Mouse (Mus musculus) E14TG2a.4 (cell line): ENCODE results near the gene Btbd17.

ENCODE experiments used
- H3K27me3 ChIP-seq: 2 replicates; pipeline ENCODE4 v1.6.1; 2014; ENCODE audit warnings: low read length, control low read depth; ENCODE audit not compliant: insufficient read depth
- H3K36me3 ChIP-seq: 2 replicates; pipeline ENCODE4 v1.6.1; 2014; ENCODE audit warnings: low read length, control low read depth; ENCODE audit not compliant: insufficient read depth
- H3K4me1 ChIP-seq: replicated peaks from 2 replicates; pipeline ENCODE4 v1.6.1; 2014; ENCODE audit warnings: low read depth, low read length, control low read depth
- H3K4me3 ChIP-seq: replicated peaks from 2 replicates; pipeline ENCODE4 v1.5.1; 2014; ENCODE audit warnings: mild to moderate bottlenecking, low read length
- H3K9me3 ChIP-seq: 2 replicates; pipeline ENCODE4 v1.6.1; 2014; ENCODE audit warnings: low read length, control low read depth
- CTCF ChIP-seq: conservative IDR thresholded peaks from 2 replicates; pipeline ENCODE4 v1.5.1; 2014; ENCODE audit warnings: low read length
- NANOG ChIP-seq: IDR thresholded peaks from 2 replicates; pipeline ENCODE4 v1.6.1; 2014; ENCODE audit warnings: borderline replicate concordance, low read length, mixed read lengths
- POU5F1 ChIP-seq: IDR thresholded peaks from 2 replicates; pipeline ENCODE4 v1.6.1; 2014; ENCODE audit warnings: low read length, borderline replicate concordance

The Btbd17 gene

DNA sequence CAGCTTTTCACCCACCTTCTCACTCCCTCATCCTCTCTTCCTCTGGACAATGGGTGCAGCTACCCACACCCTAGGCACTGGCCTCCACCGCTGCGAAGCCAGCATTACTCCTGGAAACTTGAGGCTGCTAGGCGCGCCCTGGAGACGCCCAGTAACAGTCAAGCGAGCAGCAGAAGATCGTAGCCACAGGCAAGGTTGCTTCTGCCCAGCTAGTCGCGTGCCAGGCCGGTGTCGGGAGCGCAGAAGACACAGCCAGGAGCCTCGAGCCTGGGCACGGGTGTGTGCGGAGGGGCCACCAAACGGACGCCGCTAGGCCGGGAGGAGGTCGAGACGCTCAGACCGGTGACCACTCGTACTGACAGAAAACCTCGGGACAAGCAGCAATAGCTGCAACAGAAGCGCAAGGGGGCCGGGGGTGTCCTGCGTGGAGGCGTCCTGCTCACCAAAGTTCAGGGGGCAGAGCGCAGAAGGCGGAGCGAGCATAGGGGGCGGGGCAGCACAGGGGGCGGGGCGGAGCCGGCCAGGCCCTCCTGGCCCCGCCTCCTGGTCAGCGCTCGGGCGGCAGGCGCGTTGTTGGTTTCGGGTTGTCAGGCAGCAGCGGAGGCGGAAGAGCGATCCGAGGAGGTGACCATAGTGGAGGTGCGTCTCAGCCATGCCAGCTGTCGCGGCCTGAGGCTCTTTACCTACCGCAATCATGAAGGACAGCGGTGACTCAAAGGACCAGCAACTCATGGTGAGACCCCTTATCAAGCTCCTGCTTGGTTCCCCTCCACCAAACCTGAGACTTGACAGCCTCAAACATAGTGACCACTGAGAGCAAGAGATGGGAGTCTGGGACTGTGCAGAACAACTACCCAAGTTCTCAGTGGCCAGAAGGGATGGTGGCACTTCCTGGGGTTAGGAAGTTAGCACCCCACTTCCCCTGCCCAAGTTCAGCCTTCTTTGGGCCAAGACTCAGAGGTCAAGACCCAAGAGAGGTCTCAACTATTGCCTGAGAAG, 30.6 kb downstream of the Btbd17 start, which contains the start of gene Kif19a:
Gene Kif19a (plus strand): TSS at position 569 of the 999 bp plus-strand sequence.
- H3K9me3 ChIP-seq: no peaks in the 10 kb centered on the region
- H3K4me1 ChIP-seq: peaks cover 31% of the 10 kb centered on the region
- H3K27me3 ChIP-seq: peaks cover 76% of the 10 kb centered on the region
- TF ChIP-seq CTCF (no peak), NANOG (no peak), POU5F1 (no peak)
- H3K4me3 ChIP-seq: peak within 1 kb of the TSS; percentile 74
- no peaks in the 10 kb centered on the region for H3K36me3 ChIP-seq

DNA sequence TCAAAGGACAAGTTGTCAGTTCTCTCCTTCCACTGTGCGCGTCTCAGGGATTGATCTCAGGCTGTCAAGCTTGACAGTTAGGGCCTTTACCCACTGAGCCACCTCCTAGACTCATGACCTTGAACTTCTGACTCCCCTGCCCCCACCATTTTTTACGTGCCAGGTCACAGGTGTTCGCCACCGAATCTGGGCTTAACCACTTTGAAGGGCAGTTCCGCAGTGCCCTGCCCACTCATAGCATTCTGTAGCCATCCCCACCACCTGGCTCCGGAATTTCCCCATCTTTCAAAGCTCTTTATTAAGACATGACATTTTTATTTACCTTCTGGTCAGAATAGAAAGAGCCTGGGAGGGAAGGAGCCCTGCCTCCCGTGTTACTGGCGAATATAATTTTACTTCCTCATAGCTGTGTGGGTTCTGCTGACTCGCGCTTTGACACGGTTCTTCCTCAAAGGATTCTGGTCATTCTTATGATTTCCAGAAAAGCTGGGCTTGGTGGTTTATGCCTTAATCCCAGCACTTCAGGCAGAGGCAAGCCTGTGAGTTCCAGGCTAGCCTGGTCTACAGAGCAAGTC, 48.1 kb downstream of the Btbd17 start:
- peaks cover 22% of the 10 kb centered on the region for H3K4me1 ChIP-seq
- H3K4me3 ChIP-seq: no peak overlapping the region
- H3K27me3 ChIP-seq: peaks cover 9% of the 10 kb centered on the region
- TF ChIP-seq POU5F1 (no peak), CTCF (no peak), NANOG (no peak)
- no peaks in the 10 kb centered on the region for H3K9me3 ChIP-seq
- H3K36me3 ChIP-seq: no peaks in the 10 kb centered on the region

DNA sequence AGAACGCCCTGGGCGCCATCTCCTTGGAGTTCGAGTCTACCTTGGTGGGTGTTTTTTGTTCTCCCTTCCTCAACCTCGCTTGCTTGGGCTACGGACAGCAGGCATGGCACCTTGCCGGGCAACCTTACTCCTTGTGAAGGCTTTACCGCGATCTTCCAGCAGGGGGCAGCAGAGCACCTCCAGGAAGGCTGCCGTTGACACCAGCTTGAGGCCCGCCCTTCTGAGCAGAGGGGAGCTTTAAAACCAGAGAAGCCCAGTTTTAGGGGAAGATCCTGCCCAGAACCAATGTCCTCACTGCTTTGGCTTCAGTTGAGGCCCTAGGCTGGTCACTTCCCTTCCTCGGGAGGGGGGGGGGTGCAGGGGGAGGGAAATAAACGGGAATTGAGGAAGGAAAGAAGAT, 50.6 kb downstream of the Btbd17 start:
- Histone ChIP-seq H3K4me3 (no peak overlapping the region), H3K4me1 (peaks cover 18% of the 10 kb centered on the region), H3K36me3 (no peaks in the 10 kb centered on the region), H3K27me3 (peaks cover 9% of the 10 kb centered on the region), H3K9me3 (no peaks in the 10 kb centered on the region)
- TF ChIP-seq POU5F1 (no peak), CTCF (peak; percentile 89), NANOG (no peak)

DNA sequence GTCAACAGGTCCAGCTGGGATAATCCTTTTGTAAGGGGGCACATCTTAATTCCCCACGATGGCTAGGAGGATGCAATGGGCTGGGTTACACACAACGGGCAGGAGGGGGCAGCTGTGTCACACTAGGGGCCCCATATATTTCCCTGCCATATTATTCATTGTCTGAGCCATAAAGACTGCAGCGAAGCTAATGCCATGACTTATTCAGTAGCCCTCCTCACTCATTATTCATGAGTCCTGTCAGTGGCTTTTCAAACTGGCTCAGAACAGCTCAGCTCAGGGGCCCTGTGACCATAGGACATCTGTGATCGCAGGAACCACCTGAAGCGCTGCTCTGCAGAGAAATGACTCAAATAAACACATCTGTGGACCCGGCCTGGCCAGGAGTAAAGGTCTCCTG, 54.3 kb downstream of the Btbd17 start:
- no peaks in the 10 kb centered on the region for H3K36me3 ChIP-seq
- TF ChIP-seq NANOG (no peak), POU5F1 (no peak), CTCF (no peak)
- peaks cover 8% of the 10 kb centered on the region for H3K27me3 ChIP-seq
- peaks cover 45% of the 10 kb centered on the region for H3K4me1 ChIP-seq
- no peak overlapping the region for H3K4me3 ChIP-seq
- H3K9me3 ChIP-seq: no peaks in the 10 kb centered on the region
